Mouse (Mus musculus): ENCODE results near the gene Sumf1. TPM values are rescaled to one million over a fixed set of nuclear protein-coding genes. Genes with fewer than 3 reads are reported as not detected.

Sumf1 gene
- polyA plus RNA-seq, 1 experiment: 37.6 TPM

DNA sequence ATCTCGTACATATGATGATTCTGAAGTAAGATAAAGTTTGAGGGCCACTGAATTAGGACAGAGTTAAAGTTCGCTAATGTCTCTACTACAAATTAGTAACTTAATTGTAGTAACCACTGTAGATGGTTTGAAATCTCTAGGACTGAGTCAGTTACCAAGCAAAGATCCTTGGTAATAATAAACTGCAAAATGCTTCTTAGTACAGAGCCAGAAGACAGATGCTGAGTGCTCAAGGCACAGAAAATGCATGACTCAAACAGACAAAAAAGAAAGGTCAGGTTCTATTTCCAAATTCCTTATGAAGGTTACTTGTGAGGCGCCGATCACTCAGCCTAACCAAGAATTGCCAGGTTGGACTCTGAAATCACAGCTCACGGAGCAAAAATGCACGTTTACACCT, 67.5 kb downstream of the Sumf1 start:
- TF ChIP-seq POLR2A (IDR thresholded peaks at IDR 0.05; ENCODE audit: low read depth, low read length): no peak
- no peak for TF ChIP-seq CTCF (conservative IDR thresholded peaks at IDR 0.05; ENCODE audit: insufficient read depth, insufficient read length, low read depth, low read length)
- no peak overlapping the region for H3K4me3 ChIP-seq (ENCODE audit: insufficient read depth, low read depth, low read length)
- no peak overlapping the region for H3K27ac ChIP-seq (ENCODE audit: insufficient read depth, low read depth, low read length)
- WGBS: 62% methylated on average over 6 of the region's 6 CpGs
- H3K4me1 ChIP-seq (ENCODE audit: control insufficient read depth, insufficient read depth, low read length): peaks cover 4% of the 10 kb centered on the region; the same call in 1 of the 2 replicates
- H3K27me3 ChIP-seq (replicated peaks; ENCODE audit: control insufficient read depth, insufficient read depth, low read length): no peaks in the 10 kb centered on the region
- DNase-seq: peak; percentile 27
- H3K36me3 ChIP-seq (ENCODE audit: control insufficient read depth, insufficient read depth, low read length): no peaks in the 10 kb centered on the region

DNA sequence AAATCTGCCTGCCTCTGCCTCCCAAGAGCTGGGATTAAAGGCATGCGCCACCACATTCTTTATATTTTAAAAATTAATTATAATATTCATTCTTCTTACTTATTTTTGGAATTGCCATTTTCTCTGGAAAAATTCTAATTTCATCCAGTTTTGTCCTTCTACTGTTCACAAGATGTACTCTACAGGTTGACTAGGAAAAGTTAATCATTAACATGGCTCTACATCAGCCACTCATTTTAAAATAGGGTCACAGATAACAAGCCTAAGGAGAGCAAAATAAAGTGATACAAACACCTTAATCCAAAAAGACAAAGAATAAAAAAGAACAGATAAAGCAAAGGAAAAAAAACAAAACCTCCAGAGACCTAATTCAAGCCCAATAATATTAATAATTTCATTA, 70.4 kb downstream of the Sumf1 start:
- H3K4me3 ChIP-seq (ENCODE audit: insufficient read depth, low read depth, low read length): no peak overlapping the region
- DNase-seq: no peak
- no peak overlapping the region for H3K27ac ChIP-seq (ENCODE audit: insufficient read depth, low read depth, low read length)
- no peaks in the 10 kb centered on the region for H3K27me3 ChIP-seq (replicated peaks; ENCODE audit: control insufficient read depth, insufficient read depth, low read length)
- 82% methylated on average over 1 of the region's 1 CpGs for WGBS
- TF ChIP-seq POLR2A (IDR thresholded peaks at IDR 0.05; ENCODE audit: low read depth, low read length) (no peak), CTCF (conservative IDR thresholded peaks at IDR 0.05; ENCODE audit: insufficient read depth, insufficient read length, low read depth, low read length) (no peak)
- H3K36me3 ChIP-seq (ENCODE audit: control insufficient read depth, insufficient read depth, low read length): no peaks in the 10 kb centered on the region
- H3K4me1 ChIP-seq (ENCODE audit: control insufficient read depth, insufficient read depth, low read length): peaks cover 7% of the 10 kb centered on the region; the same call in 1 of the 2 replicates

- TF ChIP-seq CTCF (conservative IDR thresholded peaks at IDR 0.05; ENCODE audit: insufficient read depth, insufficient read length, low read depth, low read length): no peak
- no peak for TF ChIP-seq POLR2A (IDR thresholded peaks at IDR 0.05; ENCODE audit: low read depth, low read length)
- DNase-seq: no peak
- H3K4me1 ChIP-seq (ENCODE audit: control insufficient read depth, insufficient read depth, low read length): 0 out of 2 replicates have a peak, but pooled peaks cover 3% of the 10 kb centered on the region
- H3K4me3 ChIP-seq (ENCODE audit: insufficient read depth, low read depth, low read length): no peak overlapping the region
- no peak overlapping the region for H3K27ac ChIP-seq (ENCODE audit: insufficient read depth, low read depth, low read length)
- H3K27me3 ChIP-seq (replicated peaks; ENCODE audit: control insufficient read depth, insufficient read depth, low read length): no peaks in the 10 kb centered on the region
- H3K36me3 ChIP-seq (ENCODE audit: control insufficient read depth, insufficient read depth, low read length): no peaks in the 10 kb centered on the region
Measured at GRCm38 (mm10) chr6:108111693-108112092, 73.7 kb downstream of the Sumf1 start.

DNA sequence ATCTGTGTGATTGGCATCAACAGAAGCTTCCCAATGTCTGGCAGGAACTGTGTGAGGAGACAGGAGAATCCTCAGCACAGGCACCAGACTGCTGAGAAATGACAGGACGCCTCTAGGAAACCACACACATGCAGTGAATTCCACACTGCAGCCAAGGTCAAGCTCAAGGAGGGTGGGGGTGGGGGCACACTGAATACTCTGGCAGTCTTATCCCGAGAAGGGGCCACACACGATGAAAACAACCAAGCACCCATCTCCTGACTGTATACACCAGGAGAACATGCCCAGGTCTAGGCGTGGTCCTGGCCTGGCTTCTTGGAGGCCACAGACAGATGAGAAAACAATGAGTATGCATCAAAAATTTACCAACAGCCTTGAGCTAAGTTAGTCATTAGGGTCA, 75.0 kb downstream of the Sumf1 start:
- 56% methylated on average over 4 of the region's 4 CpGs for WGBS
- Histone ChIP-seq H3K4me3 (ENCODE audit: insufficient read depth, low read depth, low read length) (no peak overlapping the region), H3K4me1 (ENCODE audit: control insufficient read depth, insufficient read depth, low read length) (0 out of 2 replicates have a peak, but pooled peaks cover 3% of the 10 kb centered on the region), H3K27me3 (replicated peaks; ENCODE audit: control insufficient read depth, insufficient read depth, low read length) (no peaks in the 10 kb centered on the region), H3K27ac (ENCODE audit: insufficient read depth, low read depth, low read length) (no peak overlapping the region), H3K36me3 (ENCODE audit: control insufficient read depth, insufficient read depth, low read length) (no peaks in the 10 kb centered on the region)
- peak; percentile 22 for DNase-seq
- no peak for TF ChIP-seq CTCF (conservative IDR thresholded peaks at IDR 0.05; ENCODE audit: insufficient read depth, insufficient read length, low read depth, low read length)
- TF ChIP-seq POLR2A (IDR thresholded peaks at IDR 0.05; ENCODE audit: low read depth, low read length): no peak

DNA sequence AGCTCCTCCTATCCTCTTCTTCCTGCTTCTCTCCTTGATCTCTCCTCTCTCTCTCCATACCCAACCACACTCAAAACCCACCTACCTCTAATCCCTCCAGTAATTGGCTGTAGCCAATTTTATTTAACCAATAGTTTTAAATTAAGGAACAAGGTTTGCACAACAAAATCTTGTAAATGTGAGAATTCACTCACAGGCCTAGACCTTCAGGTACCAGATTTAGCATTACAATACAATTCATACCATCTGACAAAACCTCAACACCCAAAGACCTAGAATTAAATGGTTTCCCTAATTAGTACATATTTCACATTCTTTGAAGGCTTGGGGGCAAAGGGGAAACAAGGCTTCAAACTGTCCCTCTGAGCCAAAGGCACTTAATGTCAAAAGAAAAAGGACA, 78.0 kb downstream of the Sumf1 start:
- Histone ChIP-seq H3K4me3 (ENCODE audit: insufficient read depth, low read depth, low read length) (no peak overlapping the region), H3K36me3 (ENCODE audit: control insufficient read depth, insufficient read depth, low read length) (no peaks in the 10 kb centered on the region), H3K4me1 (ENCODE audit: control insufficient read depth, insufficient read depth, low read length) (peaks cover 14% of the 10 kb centered on the region), H3K27me3 (replicated peaks; ENCODE audit: control insufficient read depth, insufficient read depth, low read length) (no peaks in the 10 kb centered on the region), H3K27ac (ENCODE audit: insufficient read depth, low read depth, low read length) (no peak overlapping the region)
- DNase-seq: no peak
- TF ChIP-seq POLR2A (IDR thresholded peaks at IDR 0.05; ENCODE audit: low read depth, low read length): no peak
- TF ChIP-seq CTCF (conservative IDR thresholded peaks at IDR 0.05; ENCODE audit: insufficient read depth, insufficient read length, low read depth, low read length): no peak

DNA sequence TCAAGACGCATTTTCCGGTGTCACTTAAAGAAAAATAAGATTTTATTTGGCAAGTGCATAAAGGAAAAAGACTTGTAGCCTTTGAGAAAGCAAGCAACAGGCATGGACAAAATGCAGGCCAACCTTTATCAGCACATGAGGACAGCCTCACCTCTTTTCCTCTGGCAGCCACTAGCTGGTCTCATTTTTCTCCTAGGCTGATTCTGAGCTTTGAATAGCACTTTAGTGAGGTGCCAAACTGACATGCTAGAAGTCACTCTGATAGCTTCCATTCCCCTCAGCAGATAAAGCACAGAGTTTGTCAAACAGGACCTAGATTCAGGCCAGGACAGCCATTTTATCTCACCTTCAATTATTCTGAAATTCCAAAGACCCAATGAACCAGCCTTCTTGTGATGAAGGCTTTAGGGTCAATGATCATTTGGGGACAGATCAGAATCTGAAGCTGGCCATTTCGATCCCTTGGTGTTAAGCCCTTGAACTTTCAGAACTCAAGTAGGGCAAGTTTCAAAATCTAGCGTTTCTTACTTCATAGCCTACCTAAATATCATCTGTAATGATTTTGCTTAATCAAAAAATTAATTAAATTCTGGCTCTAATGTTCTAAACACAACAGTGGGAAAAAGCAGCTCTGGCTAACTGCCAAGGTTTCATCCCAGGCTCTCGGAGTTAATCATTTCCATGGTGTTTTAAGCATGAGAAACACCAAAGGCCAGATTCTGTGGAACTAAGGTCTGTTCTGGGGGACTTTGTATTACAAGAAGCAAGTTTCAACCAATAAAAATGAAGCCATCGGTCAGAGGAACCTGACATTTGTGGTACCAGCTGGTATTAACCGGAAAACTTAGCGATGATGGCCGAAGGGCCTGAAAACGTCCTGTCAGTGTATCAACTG, 83.2 kb downstream of the Sumf1 start:
- Histone ChIP-seq H3K27ac (ENCODE audit: insufficient read depth, low read depth, low read length) (peak overlapping the region; percentile 99), H3K4me3 (ENCODE audit: insufficient read depth, low read depth, low read length) (no peak overlapping the region), H3K27me3 (replicated peaks; ENCODE audit: control insufficient read depth, insufficient read depth, low read length) (no peaks in the 10 kb centered on the region), H3K4me1 (ENCODE audit: control insufficient read depth, insufficient read depth, low read length) (peaks cover 26% of the 10 kb centered on the region), H3K36me3 (ENCODE audit: control insufficient read depth, insufficient read depth, low read length) (no peaks in the 10 kb centered on the region)
- DNase-seq: peak; percentile 91
- 39% methylated on average over 10 of the region's 10 CpGs for WGBS
- no peak for TF ChIP-seq POLR2A (IDR thresholded peaks at IDR 0.05; ENCODE audit: low read depth, low read length)
- no peak for TF ChIP-seq CTCF (conservative IDR thresholded peaks at IDR 0.05; ENCODE audit: insufficient read depth, insufficient read length, low read depth, low read length)

- Histone ChIP-seq H3K27ac (ENCODE audit: insufficient read depth, low read depth, low read length) (peak overlapping the region; percentile 47), H3K4me1 (ENCODE audit: control insufficient read depth, insufficient read depth, low read length) (peaks cover 39% of the 10 kb centered on the region), H3K27me3 (replicated peaks; ENCODE audit: control insufficient read depth, insufficient read depth, low read length) (no peaks in the 10 kb centered on the region), H3K4me3 (ENCODE audit: insufficient read depth, low read depth, low read length) (no peak overlapping the region), H3K36me3 (ENCODE audit: control insufficient read depth, insufficient read depth, low read length) (no peaks in the 10 kb centered on the region)
- 89% methylated on average over 3 of the region's 3 CpGs for WGBS
- TF ChIP-seq CTCF (conservative IDR thresholded peaks at IDR 0.05; ENCODE audit: insufficient read depth, insufficient read length, low read depth, low read length): no peak
- DNase-seq: no peak
Measured at GRCm38 (mm10) chr6:108098846-108099217, 86.5 kb downstream of the Sumf1 start.
